Mouse (Mus musculus): ENCODE results near the gene Hyal2. TPM values are rescaled to one million over a fixed set of nuclear protein-coding genes. Genes with fewer than 3 reads are reported as not detected.

Hyal2 gene
- polyA plus RNA-seq, 1 experiment from 2014 or later = 135 TPM

GRCm38 (mm10) chr9:107550491-107551116 is 17.1 kb upstream of the Hyal2 start:
- H3K4me2 ChIP-seq (replicated peaks; ENCODE audit: low read depth, low read length) = peak overlapping the region; percentile 87
- H3K36me3 ChIP-seq (ENCODE audit: control insufficient read depth, insufficient read depth, low read length) = no peaks in the 10 kb centered on the region
- H3K9ac ChIP-seq (ENCODE audit: low read depth, low read length) = peak overlapping the region; percentile 67; the same call in 1 of the 2 replicates
- peak overlapping the region; percentile 69; the same call in 1 of the 2 replicates for H3K27ac ChIP-seq (ENCODE audit: low read depth, low read length)
- no peaks in the 10 kb centered on the region for H3K27me3 ChIP-seq (ENCODE audit: control insufficient read depth, insufficient read depth, low read length)
- H3K4me1 ChIP-seq (ENCODE audit: control insufficient read depth, insufficient read depth, low read length) = peaks cover 44% of the 10 kb centered on the region
- peak overlapping the region; percentile 63 for H3K4me3 ChIP-seq (ENCODE audit: low read length)
- no peak for ATAC-seq (ENCODE audit: low FRiP score, low TSS enrichment)
- 26% methylated on average over 23 of the region's 23 CpGs for WGBS
- no peaks in the 10 kb centered on the region for H3K9me3 ChIP-seq (ENCODE audit: control insufficient read depth, low read length)

GRCm38 (mm10) chr9:107551117-107551889 is 16.4 kb upstream of the Hyal2 start, which contains the start of gene Rassf1:
TSS of gene Rassf1 (plus strand) at chr9:107551555.
- Histone ChIP-seq H3K9me3 (ENCODE audit: control insufficient read depth, low read length) (no peaks in the 10 kb centered on the region), H3K27me3 (ENCODE audit: control insufficient read depth, insufficient read depth, low read length) (no peaks in the 10 kb centered on the region), H3K4me3 (ENCODE audit: low read length) (peak within 1 kb of the TSS; percentile 63), H3K4me2 (replicated peaks; ENCODE audit: low read depth, low read length) (peak within 1 kb of the TSS; percentile 87), H3K9ac (ENCODE audit: low read depth, low read length) (peak within 1 kb of the TSS; percentile 67), H3K36me3 (ENCODE audit: control insufficient read depth, insufficient read depth, low read length) (no peaks in the 10 kb centered on the region; the same call in 1 of the 2 replicates), H3K27ac (ENCODE audit: low read depth, low read length) (peak within 1 kb of the TSS; percentile 69), H3K4me1 (ENCODE audit: control insufficient read depth, insufficient read depth, low read length) (peaks cover 51% of the 10 kb centered on the region)
- ATAC-seq (ENCODE audit: low FRiP score, low TSS enrichment) = peak; percentile 44
- WGBS = under 1% methylated on average over 63 of the region's 63 CpGs

GRCm38 (mm10) chr9:107551890-107552355 is 15.8 kb upstream of the Hyal2 start:
- no peaks in the 10 kb centered on the region for H3K27me3 ChIP-seq (ENCODE audit: control insufficient read depth, insufficient read depth, low read length)
- H3K9ac ChIP-seq (ENCODE audit: low read depth, low read length) = peak overlapping the region; percentile 67
- H3K9me3 ChIP-seq (ENCODE audit: control insufficient read depth, low read length) = no peaks in the 10 kb centered on the region
- ATAC-seq (ENCODE audit: low FRiP score, low TSS enrichment) = no peak
- peak overlapping the region; percentile 63 for H3K4me3 ChIP-seq (ENCODE audit: low read length)
- H3K36me3 ChIP-seq (ENCODE audit: control insufficient read depth, insufficient read depth, low read length) = peaks cover 6% of the 10 kb centered on the region
- H3K27ac ChIP-seq (ENCODE audit: low read depth, low read length) = peak overlapping the region; percentile 69
- peaks cover 53% of the 10 kb centered on the region for H3K4me1 ChIP-seq (ENCODE audit: control insufficient read depth, insufficient read depth, low read length)
- 6% methylated on average over 8 of the region's 8 CpGs for WGBS
- peak overlapping the region; percentile 87 for H3K4me2 ChIP-seq (replicated peaks; ENCODE audit: low read depth, low read length)

- Histone ChIP-seq H3K4me3 (ENCODE audit: low read length) (peak overlapping the region; percentile 63), H3K4me2 (replicated peaks; ENCODE audit: low read depth, low read length) (peak overlapping the region; percentile 87), H3K27me3 (ENCODE audit: control insufficient read depth, insufficient read depth, low read length) (no peaks in the 10 kb centered on the region), H3K4me1 (ENCODE audit: control insufficient read depth, insufficient read depth, low read length) (peaks cover 49% of the 10 kb centered on the region), H3K9ac (ENCODE audit: low read depth, low read length) (peak overlapping the region; percentile 67; the same call in 1 of the 2 replicates), H3K27ac (ENCODE audit: low read depth, low read length) (peak overlapping the region; percentile 69), H3K9me3 (ENCODE audit: control insufficient read depth, low read length) (no peaks in the 10 kb centered on the region), H3K36me3 (ENCODE audit: control insufficient read depth, insufficient read depth, low read length) (peaks cover 15% of the 10 kb centered on the region)
- ATAC-seq (ENCODE audit: low FRiP score, low TSS enrichment) = no peak
- 74% methylated on average over 5 of the region's 5 CpGs for WGBS
These were observed 14.9 kb upstream of the Hyal2 start for GRCm38 (mm10) chr9:107552690-107553393.

GRCm38 (mm10) chr9:107553541-107554318 is 14.0 kb upstream of the Hyal2 start:
- Histone ChIP-seq H3K9me3 (ENCODE audit: control insufficient read depth, low read length) (no peaks in the 10 kb centered on the region), H3K4me1 (ENCODE audit: control insufficient read depth, insufficient read depth, low read length) (peaks cover 49% of the 10 kb centered on the region), H3K27me3 (ENCODE audit: control insufficient read depth, insufficient read depth, low read length) (no peaks in the 10 kb centered on the region), H3K4me3 (ENCODE audit: low read length) (peak overlapping the region; percentile 63), H3K9ac (ENCODE audit: low read depth, low read length) (peak overlapping the region; percentile 67), H3K27ac (ENCODE audit: low read depth, low read length) (peak overlapping the region; percentile 96), H3K36me3 (ENCODE audit: control insufficient read depth, insufficient read depth, low read length) (peaks cover 24% of the 10 kb centered on the region), H3K4me2 (replicated peaks; ENCODE audit: low read depth, low read length) (peak overlapping the region; percentile 87)
- WGBS = 2% methylated on average over 37 of the region's 37 CpGs
- peak; percentile 10; the same call in 1 of the 2 replicates for ATAC-seq (ENCODE audit: low FRiP score, low TSS enrichment)

- peaks cover 49% of the 10 kb centered on the region for H3K4me1 ChIP-seq (ENCODE audit: control insufficient read depth, insufficient read depth, low read length)
- peak overlapping the region; percentile 97 for H3K27ac ChIP-seq (ENCODE audit: low read depth, low read length)
- peak; percentile 88 for ATAC-seq (ENCODE audit: low FRiP score, low TSS enrichment)
- peak overlapping the region; percentile 63 for H3K4me3 ChIP-seq (ENCODE audit: low read length)
- H3K27me3 ChIP-seq (ENCODE audit: control insufficient read depth, insufficient read depth, low read length) = no peaks in the 10 kb centered on the region
- H3K9ac ChIP-seq (ENCODE audit: low read depth, low read length) = peak overlapping the region; percentile 86
- H3K9me3 ChIP-seq (ENCODE audit: control insufficient read depth, low read length) = no peaks in the 10 kb centered on the region
- peaks cover 30% of the 10 kb centered on the region for H3K36me3 ChIP-seq (ENCODE audit: control insufficient read depth, insufficient read depth, low read length)
- peak overlapping the region; percentile 87 for H3K4me2 ChIP-seq (replicated peaks; ENCODE audit: low read depth, low read length)
- under 1% methylated on average over 48 of the region's 53 CpGs for WGBS
These were observed 13.4 kb upstream of the Hyal2 start for GRCm38 (mm10) chr9:107554319-107554825.

GRCm38 (mm10) chr9:107555031-107555457 is 12.7 kb upstream of the Hyal2 start:
- Histone ChIP-seq H3K36me3 (ENCODE audit: control insufficient read depth, insufficient read depth, low read length) (peaks cover 37% of the 10 kb centered on the region), H3K27me3 (ENCODE audit: control insufficient read depth, insufficient read depth, low read length) (no peaks in the 10 kb centered on the region), H3K9me3 (ENCODE audit: control insufficient read depth, low read length) (no peaks in the 10 kb centered on the region), H3K9ac (ENCODE audit: low read depth, low read length) (peak overlapping the region; percentile 86), H3K4me3 (ENCODE audit: low read length) (peak overlapping the region; percentile 63), H3K27ac (ENCODE audit: low read depth, low read length) (peak overlapping the region; percentile 97), H3K4me2 (replicated peaks; ENCODE audit: low read depth, low read length) (peak overlapping the region; percentile 87), H3K4me1 (ENCODE audit: control insufficient read depth, insufficient read depth, low read length) (peaks cover 49% of the 10 kb centered on the region)
- under 1% methylated on average over 23 of the region's 23 CpGs for WGBS
- peak; percentile 47 for ATAC-seq (ENCODE audit: low FRiP score, low TSS enrichment)

GRCm38 (mm10) chr9:107555701-107556100 is 12.0 kb upstream of the Hyal2 start:
- no peak for ATAC-seq (ENCODE audit: low FRiP score, low TSS enrichment)
- H3K4me1 ChIP-seq (ENCODE audit: control insufficient read depth, insufficient read depth, low read length) = peaks cover 46% of the 10 kb centered on the region
- peak overlapping the region; percentile 86 for H3K9ac ChIP-seq (ENCODE audit: low read depth, low read length)
- peak overlapping the region; percentile 63 for H3K4me3 ChIP-seq (ENCODE audit: low read length)
- peaks cover 44% of the 10 kb centered on the region for H3K36me3 ChIP-seq (ENCODE audit: control insufficient read depth, insufficient read depth, low read length)
- H3K27me3 ChIP-seq (ENCODE audit: control insufficient read depth, insufficient read depth, low read length) = no peaks in the 10 kb centered on the region
- H3K4me2 ChIP-seq (replicated peaks; ENCODE audit: low read depth, low read length) = peak overlapping the region; percentile 87
- 45% methylated on average over 2 of the region's 2 CpGs for WGBS
- H3K9me3 ChIP-seq (ENCODE audit: control insufficient read depth, low read length) = no peaks in the 10 kb centered on the region
- peak overlapping the region; percentile 97 for H3K27ac ChIP-seq (ENCODE audit: low read depth, low read length)
